Mouse (Mus musculus): ENCODE results near the gene Pcca. TPM values are rescaled to one million over a fixed set of nuclear protein-coding genes. Genes with fewer than 3 reads are reported as not detected.

The Pcca gene
- polyA plus RNA-seq, 1 experiment from 2014 or later: 29.9 TPM

DNA sequence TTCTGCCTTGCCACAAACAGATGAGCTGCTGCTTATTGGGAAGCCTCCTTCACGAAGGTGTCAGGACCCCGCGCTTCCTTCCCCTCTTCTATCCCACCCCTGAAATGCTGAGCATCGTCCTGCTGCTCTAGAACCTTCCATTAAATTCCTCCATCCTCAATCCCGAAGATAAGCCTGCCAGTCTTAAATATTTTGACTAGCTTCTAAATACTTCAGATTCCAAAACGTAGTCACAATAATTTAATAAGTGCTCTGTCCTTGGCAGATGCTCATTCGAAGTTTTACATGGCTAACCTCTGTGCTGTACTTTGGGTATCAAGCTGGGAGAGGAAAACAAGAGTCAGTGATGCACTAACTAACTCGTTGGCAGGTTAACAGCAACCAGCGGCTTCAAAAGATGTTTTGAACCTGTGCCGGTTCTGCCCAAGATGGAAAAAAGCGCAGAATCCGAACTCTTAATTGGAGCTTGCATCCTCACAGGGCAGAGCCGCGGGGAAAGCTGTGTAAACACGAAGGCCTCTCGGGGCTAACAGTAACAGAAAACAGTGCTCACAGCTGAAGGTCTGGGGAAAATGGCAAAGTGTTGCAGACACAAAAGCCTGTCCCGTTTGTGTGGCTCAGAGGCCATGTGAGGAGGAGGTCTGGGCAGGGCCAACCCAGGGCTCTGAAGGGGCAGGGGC is 155.2 kb downstream of the Pcca start:
- Histone ChIP-seq H3K9me3 (ENCODE audit: control insufficient read depth, low read length) (no peaks in the 10 kb centered on the region), H3K36me3 (ENCODE audit: control insufficient read depth, insufficient read depth, low read length) (no peaks in the 10 kb centered on the region), H3K4me1 (ENCODE audit: control insufficient read depth, insufficient read depth, low read length) (peaks cover 4% of the 10 kb centered on the region; the same call in 1 of the 2 replicates), H3K4me2 (ENCODE audit: low read length) (no peak overlapping the region), H3K9ac (replicated peaks; ENCODE audit: low read length) (no peak overlapping the region), H3K27me3 (ENCODE audit: control insufficient read depth, insufficient read depth, low read length) (no peaks in the 10 kb centered on the region), H3K27ac (replicated peaks; ENCODE audit: low read depth, low read length) (no peak overlapping the region), H3K4me3 (replicated peaks; ENCODE audit: low read depth, low read length) (no peak overlapping the region)
- ATAC-seq (ENCODE audit: low FRiP score, low TSS enrichment) (no peak), DNase-seq (peak; percentile 19)
- WGBS: 66% methylated on average over 17 of the region's 17 CpGs

DNA sequence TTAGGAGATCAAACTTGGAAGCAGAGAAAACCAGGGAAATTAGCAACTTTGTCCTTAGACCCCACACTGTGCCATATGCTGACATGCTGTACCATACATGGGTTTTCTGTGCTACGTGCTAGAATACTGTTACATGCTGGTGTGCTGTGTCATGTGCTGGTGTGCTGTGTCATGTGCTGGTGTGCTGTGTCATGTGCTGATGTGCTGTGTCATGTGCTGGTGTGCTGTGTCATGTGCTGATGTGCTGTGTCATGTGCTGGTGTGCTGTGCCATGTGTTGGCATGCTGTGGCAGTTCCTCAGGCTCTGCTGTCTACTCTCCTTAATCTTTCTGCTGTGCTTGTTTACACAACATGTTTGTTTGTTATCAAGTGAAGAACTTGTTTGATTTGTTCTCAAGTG is 157.4 kb downstream of the Pcca start:
- DNase-seq: no peak
- 97% methylated on average over 1 of the region's 1 CpGs for WGBS

DNA sequence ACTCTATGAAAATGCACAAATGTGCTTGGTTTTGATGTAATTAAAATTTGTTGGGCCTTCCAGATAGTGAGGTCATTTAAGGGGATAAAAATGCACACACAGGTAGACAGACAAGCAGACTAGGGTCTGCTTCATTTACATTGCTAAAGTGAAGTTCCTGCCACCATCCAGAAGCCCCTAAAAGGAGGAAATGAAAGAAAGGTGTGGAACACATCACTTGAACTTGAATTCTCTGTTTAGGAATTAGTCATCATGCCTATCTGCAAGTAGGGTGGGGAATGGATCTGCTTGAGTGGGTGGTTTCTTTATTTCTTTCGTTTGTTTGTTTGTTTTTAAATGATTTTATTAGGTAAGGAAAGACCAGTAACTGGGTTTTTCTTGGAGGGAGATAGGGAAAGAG is 166.2 kb downstream of the Pcca start:
- no peak overlapping the region for H3K4me3 ChIP-seq (replicated peaks; ENCODE audit: low read depth, low read length)
- H3K27me3 ChIP-seq (ENCODE audit: control insufficient read depth, insufficient read depth, low read length): no peaks in the 10 kb centered on the region
- H3K4me2 ChIP-seq (ENCODE audit: low read length): no peak overlapping the region
- DNase-seq (no peak), ATAC-seq (ENCODE audit: low FRiP score, low TSS enrichment) (no peak)
- no peaks in the 10 kb centered on the region for H3K4me1 ChIP-seq (ENCODE audit: control insufficient read depth, insufficient read depth, low read length)
- no peaks in the 10 kb centered on the region for H3K9me3 ChIP-seq (ENCODE audit: control insufficient read depth, low read length)
- 87% methylated on average over 1 of the region's 1 CpGs for WGBS
- H3K9ac ChIP-seq (replicated peaks; ENCODE audit: low read length): no peak overlapping the region
- H3K36me3 ChIP-seq (ENCODE audit: control insufficient read depth, insufficient read depth, low read length): no peaks in the 10 kb centered on the region
- no peak overlapping the region for H3K27ac ChIP-seq (replicated peaks; ENCODE audit: low read depth, low read length)

More for the DNA sequence above, 157.4 kb downstream of the Pcca start:
- ATAC-seq (ENCODE audit: low FRiP score, low TSS enrichment): no peak
- no peak overlapping the region for H3K27ac ChIP-seq (replicated peaks; ENCODE audit: low read depth, low read length)
- H3K27me3 ChIP-seq (ENCODE audit: control insufficient read depth, insufficient read depth, low read length): no peaks in the 10 kb centered on the region
- no peaks in the 10 kb centered on the region for H3K9me3 ChIP-seq (ENCODE audit: control insufficient read depth, low read length)
- no peaks in the 10 kb centered on the region for H3K36me3 ChIP-seq (ENCODE audit: control insufficient read depth, insufficient read depth, low read length)
- no peak overlapping the region for H3K4me2 ChIP-seq (ENCODE audit: low read length)
- H3K4me3 ChIP-seq (replicated peaks; ENCODE audit: low read depth, low read length): no peak overlapping the region
- no peak overlapping the region for H3K9ac ChIP-seq (replicated peaks; ENCODE audit: low read length)
- H3K4me1 ChIP-seq (ENCODE audit: control insufficient read depth, insufficient read depth, low read length): no peaks in the 10 kb centered on the region

DNA sequence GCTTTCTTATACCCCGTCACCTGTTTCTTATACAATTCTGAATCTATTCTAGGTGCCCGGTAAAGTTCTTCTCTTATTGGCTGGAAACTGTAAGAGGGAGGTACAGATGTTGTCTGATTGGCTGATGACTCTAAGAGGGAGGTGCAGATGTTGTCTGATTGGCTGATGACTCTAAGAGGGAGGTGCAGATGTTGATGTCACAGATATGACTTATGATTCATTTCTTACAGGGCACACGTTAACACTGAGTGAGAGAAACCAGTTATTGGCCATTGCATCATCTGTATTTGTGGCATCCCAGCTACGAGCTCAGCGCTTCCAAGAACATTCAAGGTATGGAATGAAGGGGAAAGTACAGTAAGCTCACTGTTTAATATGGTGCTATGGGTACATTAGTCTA is 179.7 kb downstream of the Pcca start:
- no peak overlapping the region for H3K27ac ChIP-seq (replicated peaks; ENCODE audit: low read depth, low read length)
- H3K4me2 ChIP-seq (ENCODE audit: low read length): no peak overlapping the region
- H3K4me1 ChIP-seq (ENCODE audit: control insufficient read depth, insufficient read depth, low read length): no peaks in the 10 kb centered on the region
- no peak overlapping the region for H3K4me3 ChIP-seq (replicated peaks; ENCODE audit: low read depth, low read length)
- no peaks in the 10 kb centered on the region for H3K9me3 ChIP-seq (ENCODE audit: control insufficient read depth, low read length)
- 96% methylated on average over 5 of the region's 5 CpGs for WGBS
- no peaks in the 10 kb centered on the region for H3K27me3 ChIP-seq (ENCODE audit: control insufficient read depth, insufficient read depth, low read length)
- no peaks in the 10 kb centered on the region for H3K36me3 ChIP-seq (ENCODE audit: control insufficient read depth, insufficient read depth, low read length)
- DNase-seq (no peak), ATAC-seq (ENCODE audit: low FRiP score, low TSS enrichment) (no peak)
- no peak overlapping the region for H3K9ac ChIP-seq (replicated peaks; ENCODE audit: low read length)

DNA sequence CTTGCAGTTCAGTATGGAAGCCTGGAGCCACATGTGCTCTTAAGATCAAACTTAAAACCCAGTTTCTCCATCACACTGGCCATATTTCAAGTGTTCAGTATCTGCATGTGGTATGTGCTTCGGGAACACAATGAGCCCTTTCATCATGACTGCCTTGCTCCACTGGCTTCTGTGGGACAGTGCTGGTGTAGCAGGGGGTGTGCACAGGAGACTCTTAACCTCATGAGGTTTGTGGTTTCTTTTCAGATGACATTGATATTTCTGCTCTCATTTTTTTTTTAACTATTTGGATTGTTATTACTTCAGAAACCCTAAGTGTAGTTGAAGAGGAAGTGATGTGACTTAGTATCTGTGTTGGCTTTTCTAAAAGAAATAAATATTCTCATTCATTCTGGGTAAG is 180.8 kb downstream of the Pcca start:
- ATAC-seq (ENCODE audit: low FRiP score, low TSS enrichment) (no peak), DNase-seq (no peak)
- no peak overlapping the region for H3K9ac ChIP-seq (replicated peaks; ENCODE audit: low read length)
- no peaks in the 10 kb centered on the region for H3K36me3 ChIP-seq (ENCODE audit: control insufficient read depth, insufficient read depth, low read length)
- H3K4me1 ChIP-seq (ENCODE audit: control insufficient read depth, insufficient read depth, low read length): peaks cover under 1% of the 10 kb centered on the region; the same call in 1 of the 2 replicates
- H3K9me3 ChIP-seq (ENCODE audit: control insufficient read depth, low read length): no peaks in the 10 kb centered on the region
- 78% methylated on average over 1 of the region's 1 CpGs for WGBS
- H3K4me3 ChIP-seq (replicated peaks; ENCODE audit: low read depth, low read length): no peak overlapping the region
- no peak overlapping the region for H3K27ac ChIP-seq (replicated peaks; ENCODE audit: low read depth, low read length)
- no peaks in the 10 kb centered on the region for H3K27me3 ChIP-seq (ENCODE audit: control insufficient read depth, insufficient read depth, low read length)
- no peak overlapping the region for H3K4me2 ChIP-seq (ENCODE audit: low read length)

DNA sequence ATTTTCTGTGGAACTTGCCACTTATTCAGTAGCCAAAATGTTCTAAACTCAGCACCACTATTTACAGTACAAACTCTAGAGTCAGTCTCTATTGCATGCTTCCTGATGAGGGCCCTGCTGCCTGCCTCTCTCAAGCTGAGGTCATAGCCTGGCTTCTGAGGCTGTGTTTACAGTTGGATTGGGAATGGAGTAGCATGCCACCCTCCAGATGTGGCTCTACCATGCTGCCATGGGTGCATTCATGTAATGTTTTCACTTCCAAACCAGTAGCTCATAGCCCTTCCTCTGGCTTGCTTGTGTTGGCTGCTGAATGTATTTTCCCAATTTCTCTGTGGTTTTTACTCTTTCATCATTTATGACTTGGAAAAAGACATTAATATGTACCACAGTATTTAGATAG is 181.9 kb downstream of the Pcca start:
- Histone ChIP-seq H3K4me3 (replicated peaks; ENCODE audit: low read depth, low read length) (no peak overlapping the region), H3K9ac (replicated peaks; ENCODE audit: low read length) (no peak overlapping the region), H3K27me3 (ENCODE audit: control insufficient read depth, insufficient read depth, low read length) (no peaks in the 10 kb centered on the region), H3K4me1 (ENCODE audit: control insufficient read depth, insufficient read depth, low read length) (peaks cover 5% of the 10 kb centered on the region; the same call in 1 of the 2 replicates), H3K9me3 (ENCODE audit: control insufficient read depth, low read length) (no peaks in the 10 kb centered on the region), H3K4me2 (ENCODE audit: low read length) (no peak overlapping the region), H3K36me3 (ENCODE audit: control insufficient read depth, insufficient read depth, low read length) (no peaks in the 10 kb centered on the region), H3K27ac (replicated peaks; ENCODE audit: low read depth, low read length) (no peak overlapping the region)
- no peak for DNase-seq
- ATAC-seq (ENCODE audit: low FRiP score, low TSS enrichment): no peak

DNA sequence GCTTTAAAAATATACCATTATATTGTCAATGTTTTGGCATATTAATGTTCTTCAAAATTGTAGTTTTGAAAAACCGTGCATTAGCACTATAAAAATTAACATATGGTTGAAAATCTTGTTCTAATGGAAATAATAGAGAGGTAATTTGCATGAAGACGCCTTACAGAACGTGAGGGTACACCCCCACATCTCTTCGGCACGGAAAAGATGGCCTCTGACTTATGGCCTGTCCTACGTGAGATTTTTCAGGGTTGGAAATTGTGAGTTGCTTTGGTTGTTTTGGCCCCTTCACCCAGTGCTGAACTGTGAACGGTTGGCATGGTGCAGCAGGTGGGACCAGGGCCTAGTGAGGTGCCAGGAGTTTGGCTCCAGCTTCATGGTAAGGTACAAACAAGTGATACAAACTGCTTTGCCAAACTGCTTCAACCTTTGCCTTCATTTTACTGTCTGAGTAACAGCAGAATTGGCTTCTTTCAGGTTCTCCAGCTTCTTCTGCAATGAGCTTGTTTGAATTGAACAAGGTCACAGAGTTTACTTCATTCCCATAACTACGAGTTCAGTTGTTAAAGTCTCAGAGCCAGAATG is 185.5 kb downstream of the Pcca start:
- H3K9ac ChIP-seq (replicated peaks; ENCODE audit: low read length): no peak overlapping the region
- ATAC-seq (ENCODE audit: low FRiP score, low TSS enrichment): no peak
- DNase-seq: no peak
- no peaks in the 10 kb centered on the region for H3K36me3 ChIP-seq (ENCODE audit: control insufficient read depth, insufficient read depth, low read length)
- 84% methylated on average over 8 of the region's 8 CpGs for WGBS
- H3K27ac ChIP-seq (replicated peaks; ENCODE audit: low read depth, low read length): no peak overlapping the region
- H3K4me2 ChIP-seq (ENCODE audit: low read length): no peak overlapping the region
- no peak overlapping the region for H3K4me3 ChIP-seq (replicated peaks; ENCODE audit: low read depth, low read length)
- H3K9me3 ChIP-seq (ENCODE audit: control insufficient read depth, low read length): no peaks in the 10 kb centered on the region
- no peaks in the 10 kb centered on the region for H3K27me3 ChIP-seq (ENCODE audit: control insufficient read depth, insufficient read depth, low read length)
- H3K4me1 ChIP-seq (ENCODE audit: control insufficient read depth, insufficient read depth, low read length): peaks cover 13% of the 10 kb centered on the region; the same call in 1 of the 2 replicates

DNA sequence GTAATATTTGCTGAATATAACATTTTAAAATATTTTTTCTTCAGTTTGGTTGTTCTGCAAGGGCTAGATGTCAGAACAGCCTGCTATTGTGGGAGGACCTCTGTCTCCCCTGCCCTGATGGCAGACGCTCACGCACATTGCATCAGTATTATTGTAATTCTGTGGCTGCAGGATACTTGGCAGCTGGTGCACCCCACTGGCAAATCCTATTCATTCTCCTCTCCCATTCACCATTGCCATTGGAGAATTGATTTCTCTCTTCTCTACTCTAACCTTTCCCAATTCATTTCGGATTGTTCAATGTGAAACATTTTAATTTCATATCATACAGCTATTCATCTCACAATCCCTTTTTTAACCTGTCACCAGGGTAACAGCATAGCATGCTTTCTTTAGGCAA is 186.9 kb downstream of the Pcca start:
- Histone ChIP-seq H3K9ac (replicated peaks; ENCODE audit: low read length) (no peak overlapping the region), H3K36me3 (ENCODE audit: control insufficient read depth, insufficient read depth, low read length) (no peaks in the 10 kb centered on the region), H3K9me3 (ENCODE audit: control insufficient read depth, low read length) (no peaks in the 10 kb centered on the region), H3K27me3 (ENCODE audit: control insufficient read depth, insufficient read depth, low read length) (no peaks in the 10 kb centered on the region), H3K27ac (replicated peaks; ENCODE audit: low read depth, low read length) (0 out of 2 replicates have a peak overlapping the region, but pooled peaks have one; percentile 20), H3K4me1 (ENCODE audit: control insufficient read depth, insufficient read depth, low read length) (peaks cover 13% of the 10 kb centered on the region; the same call in 1 of the 2 replicates), H3K4me3 (replicated peaks; ENCODE audit: low read depth, low read length) (no peak overlapping the region), H3K4me2 (ENCODE audit: low read length) (0 out of 2 replicates have a peak overlapping the region, but pooled peaks have one; percentile 1)
- 4% methylated on average over 3 of the region's 3 CpGs for WGBS
- DNase-seq: peak; percentile 74
- ATAC-seq (ENCODE audit: low FRiP score, low TSS enrichment): peak; percentile 84

DNA sequence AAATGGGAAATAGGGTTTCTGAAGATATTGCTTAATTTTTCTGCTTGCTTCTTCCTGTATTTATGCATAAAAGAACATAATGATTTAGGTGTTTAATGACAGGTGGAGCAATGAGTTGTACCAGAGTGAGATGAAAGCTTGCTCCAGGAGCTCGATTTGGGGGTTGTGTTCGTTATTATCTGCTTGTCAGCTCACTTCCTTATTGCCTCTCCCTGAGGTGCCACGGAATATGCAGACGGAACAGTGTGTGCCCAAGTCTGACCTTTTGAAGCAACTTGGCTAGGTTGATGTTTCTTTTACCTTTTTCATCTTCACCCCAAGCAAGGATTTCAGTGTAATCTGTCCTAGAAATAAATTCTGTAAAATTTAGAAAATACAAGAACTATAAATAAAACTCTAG is 187.6 kb downstream of the Pcca start:
- Histone ChIP-seq H3K36me3 (ENCODE audit: control insufficient read depth, insufficient read depth, low read length) (no peaks in the 10 kb centered on the region), H3K27ac (replicated peaks; ENCODE audit: low read depth, low read length) (no peak overlapping the region), H3K4me1 (ENCODE audit: control insufficient read depth, insufficient read depth, low read length) (peaks cover 13% of the 10 kb centered on the region; the same call in 1 of the 2 replicates), H3K27me3 (ENCODE audit: control insufficient read depth, insufficient read depth, low read length) (no peaks in the 10 kb centered on the region), H3K4me3 (replicated peaks; ENCODE audit: low read depth, low read length) (no peak overlapping the region), H3K9me3 (ENCODE audit: control insufficient read depth, low read length) (no peaks in the 10 kb centered on the region), H3K4me2 (ENCODE audit: low read length) (no peak overlapping the region), H3K9ac (replicated peaks; ENCODE audit: low read length) (no peak overlapping the region)
- 24% methylated on average over 4 of the region's 4 CpGs for WGBS
- ATAC-seq (ENCODE audit: low FRiP score, low TSS enrichment) (no peak), DNase-seq (peak; percentile 31)
